Mouse (Mus musculus) E14TG2a.4 (cell line): Measurements from ENCODE around the gene Yaf2.
"Not testable (repeated sequence)": the region's sequence is repeated elsewhere in the genome, so short reads cannot be mapped to it uniquely, and the experiment has no call there.

Experiments used
- H3K27me3 ChIP-seq: 2 replicates; pipeline ENCODE4 v1.6.1; 2014; ENCODE audit warnings: low read length, control low read depth; ENCODE audit not compliant: insufficient read depth
- H3K36me3 ChIP-seq: 2 replicates; pipeline ENCODE4 v1.6.1; 2014; ENCODE audit warnings: low read length, control low read depth; ENCODE audit not compliant: insufficient read depth
- H3K4me1 ChIP-seq: replicated peaks from 2 replicates; pipeline ENCODE4 v1.6.1; 2014; ENCODE audit warnings: low read depth, low read length, control low read depth
- H3K4me3 ChIP-seq: replicated peaks from 2 replicates; pipeline ENCODE4 v1.5.1; 2014; ENCODE audit warnings: mild to moderate bottlenecking, low read length
- H3K9me3 ChIP-seq: 2 replicates; pipeline ENCODE4 v1.6.1; 2014; ENCODE audit warnings: low read length, control low read depth
- CTCF ChIP-seq: conservative IDR thresholded peaks from 2 replicates; pipeline ENCODE4 v1.5.1; 2014; ENCODE audit warnings: low read length
- NANOG ChIP-seq: IDR thresholded peaks from 2 replicates; pipeline ENCODE4 v1.6.1; 2014; ENCODE audit warnings: borderline replicate concordance, low read length, mixed read lengths
- POU5F1 ChIP-seq: IDR thresholded peaks from 2 replicates; pipeline ENCODE4 v1.6.1; 2014; ENCODE audit warnings: low read length, borderline replicate concordance

The Yaf2 gene

DNA sequence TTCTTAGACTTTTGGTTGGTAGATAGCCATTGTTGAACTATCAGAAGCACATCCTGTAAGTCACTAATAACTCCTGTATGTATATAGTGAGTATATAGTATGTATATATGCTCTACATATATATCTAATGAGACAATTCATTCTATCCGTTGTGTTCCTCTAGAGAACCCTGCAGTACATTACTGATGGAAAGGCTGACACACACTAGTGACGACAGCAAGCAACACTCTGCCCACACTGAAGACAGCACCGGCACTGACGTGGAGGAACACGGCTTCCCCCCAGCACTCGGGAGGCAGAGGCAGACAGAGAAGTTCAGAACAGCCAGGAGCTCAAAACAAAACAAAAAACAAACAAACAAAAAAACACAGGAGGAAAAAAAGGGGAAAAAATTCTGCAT lies 84.3 kb downstream of the Yaf2 start:
- Histone ChIP-seq H3K36me3 (peaks cover 39% of the 10 kb centered on the region), H3K9me3 (no peaks in the 10 kb centered on the region), H3K27me3 (no peaks in the 10 kb centered on the region), H3K4me3 (no peak overlapping the region), H3K4me1 (peaks cover 38% of the 10 kb centered on the region)
- TF ChIP-seq CTCF, result no peak
- no peak for TF ChIP-seq NANOG
- no peak for TF ChIP-seq POU5F1

DNA sequence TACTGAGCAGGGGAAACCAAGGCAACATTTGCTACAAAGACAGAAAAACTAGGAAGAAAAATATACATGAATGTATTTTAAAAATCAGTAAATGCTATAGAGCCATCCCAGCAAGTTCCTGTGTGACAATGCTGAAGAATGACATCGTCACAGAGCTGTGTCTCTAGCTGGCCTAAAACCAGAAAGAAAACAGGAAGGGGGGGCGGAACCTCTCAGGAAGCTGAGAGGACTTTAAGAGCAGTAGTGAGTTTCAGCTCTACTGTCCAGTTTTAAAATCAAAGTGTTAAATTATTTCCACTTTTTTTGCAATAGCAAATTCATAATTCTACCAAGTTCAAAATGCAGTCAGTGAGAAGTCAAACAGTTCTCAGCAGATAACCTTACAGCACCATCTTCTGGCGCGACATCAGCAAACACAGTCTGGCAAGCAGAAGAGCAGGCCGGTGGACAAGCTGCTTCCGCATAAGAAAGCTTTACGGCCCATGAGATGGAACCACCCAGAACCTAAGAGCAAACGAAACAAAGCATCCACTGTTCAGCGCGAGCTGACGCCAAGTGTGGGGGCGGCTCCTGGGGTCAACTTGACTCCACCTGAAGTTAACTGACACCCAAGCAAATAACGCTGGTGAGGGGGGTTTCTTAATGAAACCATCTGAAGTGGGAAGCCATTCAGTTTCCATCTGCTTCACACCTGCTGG lies 85.0 kb downstream of the Yaf2 start:
- Histone ChIP-seq H3K36me3 (peaks cover 39% of the 10 kb centered on the region), H3K4me1 (peaks cover 38% of the 10 kb centered on the region), H3K9me3 (no peaks in the 10 kb centered on the region), H3K27me3 (no peaks in the 10 kb centered on the region), H3K4me3 (no peak overlapping the region)
- TF ChIP-seq CTCF, result no peak
- 0 out of 2 replicates have a peak, but pooled peaks have one; percentile 15 for TF ChIP-seq POU5F1

DNA sequence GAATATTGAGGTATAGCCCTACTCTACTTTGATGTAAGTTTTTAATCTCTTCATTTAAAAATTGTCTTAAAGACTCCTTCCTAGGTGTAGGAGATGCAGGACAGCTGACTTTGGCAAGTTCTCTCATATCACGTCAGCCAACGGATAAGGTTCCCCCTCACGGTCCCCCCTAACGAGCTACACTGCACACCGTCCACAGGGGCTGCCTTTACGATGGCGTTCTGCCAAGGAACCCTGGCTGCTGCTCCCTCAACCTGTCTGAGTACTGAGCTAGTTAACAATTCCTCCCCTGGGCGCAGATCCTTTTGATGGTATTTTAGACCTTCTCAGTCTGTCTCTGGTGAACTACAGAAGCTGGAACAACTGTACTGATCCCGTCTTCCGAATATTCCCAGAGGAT lies 93.5 kb downstream of the Yaf2 start:
- H3K4me3 ChIP-seq, result no peak overlapping the region
- H3K4me1 ChIP-seq, result no peaks in the 10 kb centered on the region
- peaks cover 59% of the 10 kb centered on the region for H3K36me3 ChIP-seq
- no peaks in the 10 kb centered on the region for H3K9me3 ChIP-seq
- TF ChIP-seq CTCF (no peak), POU5F1 (no peak), NANOG (no peak)
- H3K27me3 ChIP-seq, result no peaks in the 10 kb centered on the region

DNA sequence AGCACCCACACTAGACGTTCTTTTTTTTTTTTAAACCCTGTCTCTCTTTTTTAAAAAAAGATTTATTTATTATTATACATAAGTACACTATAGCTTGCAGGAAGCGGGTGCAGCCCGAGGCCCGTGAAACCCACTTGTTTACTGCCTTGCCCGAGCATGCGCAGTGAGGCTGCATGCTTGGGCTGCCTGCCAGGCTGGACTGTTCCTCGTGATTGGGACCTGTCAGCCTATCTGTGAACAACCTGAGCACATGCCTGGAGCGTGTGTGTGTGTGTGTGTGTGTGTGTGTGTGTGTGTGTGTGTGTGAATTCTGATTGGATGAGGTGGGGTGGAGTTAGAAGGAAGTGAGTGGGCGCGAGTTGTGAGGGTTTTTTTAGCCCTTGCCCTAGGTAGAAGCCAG lies 100.3 kb downstream of the Yaf2 start:
- not testable (repeated sequence) for H3K4me3 ChIP-seq, H3K9me3 ChIP-seq, H3K4me1 ChIP-seq, H3K27me3 ChIP-seq, H3K36me3 ChIP-seq
